Mouse (Mus musculus): ENCODE measurements around the gene Col8a1.
A peak's percentile ranks its signal among the peaks of the same experiment; 100 is the strongest.

Col8a1 gene

DNA sequence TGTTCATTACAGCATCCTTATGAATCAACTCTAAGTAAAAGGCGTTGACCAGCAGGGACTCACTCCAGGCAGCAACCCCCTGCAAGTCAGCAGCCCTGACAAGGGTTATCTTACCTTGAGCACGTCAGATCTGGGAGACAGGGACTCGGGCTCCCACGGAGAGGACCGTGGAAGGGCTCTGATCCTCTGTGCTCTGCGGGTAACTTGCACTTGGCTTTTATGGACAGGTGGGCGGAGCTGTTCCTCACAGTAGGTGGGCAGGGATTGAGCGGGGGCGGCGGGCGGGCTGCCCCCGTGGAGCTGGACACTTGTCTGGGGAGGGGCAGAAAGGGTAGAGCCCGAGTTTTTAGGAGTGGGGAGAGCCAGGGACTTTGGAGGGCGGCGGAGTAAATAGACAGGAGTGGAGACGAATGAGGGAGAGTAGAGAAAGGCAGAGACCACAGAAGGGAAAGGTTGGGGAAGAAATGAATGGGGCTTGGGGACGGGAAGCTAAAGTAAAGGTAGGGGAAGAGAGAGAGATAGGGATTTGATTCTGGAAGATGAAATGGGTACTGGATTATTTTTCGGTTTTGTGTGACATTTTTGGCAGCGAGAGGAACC is at the start of gene Col8a1:
Col8a1 (minus strand) TSS at position 212 of the 600 bp plus-strand sequence.
- no peak for DNase-seq (ENCODE audit: low read depth, low spot score)

GRCm38 (mm10) chr16:57801886-57802285 is 47.3 kb upstream of the Col8a1 start:
- DNase-seq (ENCODE audit: low read depth, low spot score), result no peak

DNA sequence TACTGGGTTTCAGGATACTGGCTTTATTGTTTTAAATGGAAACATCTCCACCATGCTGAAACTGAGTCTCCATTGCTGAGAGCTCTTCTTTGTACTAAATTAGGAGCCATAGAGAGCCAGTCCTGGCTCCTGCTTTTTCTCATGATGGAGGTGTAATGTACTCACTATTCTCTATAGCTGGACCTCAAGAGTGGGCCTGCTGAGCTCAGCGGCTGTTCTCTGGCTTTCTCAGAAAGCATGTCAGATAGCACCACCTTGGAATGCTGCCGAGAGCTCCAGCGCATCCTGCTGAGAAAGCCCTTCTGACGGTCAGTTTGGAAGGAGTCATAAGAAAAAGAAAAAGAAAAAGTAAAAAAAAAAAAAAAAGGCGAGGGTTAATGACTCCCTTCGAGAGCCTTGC is 41.8 kb upstream of the Col8a1 start:
- no peak for DNase-seq (ENCODE audit: low read depth, low spot score)

DNA sequence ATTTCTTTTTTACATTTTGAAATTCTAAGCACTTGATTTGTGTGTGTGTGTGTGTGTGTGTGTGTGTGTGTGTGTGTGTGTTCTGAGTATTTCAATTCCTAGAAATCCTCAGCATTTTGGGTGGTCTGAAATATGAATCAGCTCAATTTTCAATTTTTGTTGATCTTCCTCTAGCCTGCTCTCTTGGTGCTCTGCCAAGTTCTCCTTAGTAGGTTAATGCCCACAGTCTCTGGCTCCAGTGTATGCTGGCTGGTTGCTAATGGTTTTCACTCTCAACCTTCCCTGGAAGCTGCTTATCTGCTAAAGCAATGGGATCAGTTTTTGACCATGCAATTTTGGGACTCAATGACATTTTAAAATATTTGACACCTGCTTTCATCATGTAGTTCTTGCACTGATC is 24.5 kb upstream of the Col8a1 start:
- DNase-seq (ENCODE audit: low read depth, low spot score), result no peak

DNA sequence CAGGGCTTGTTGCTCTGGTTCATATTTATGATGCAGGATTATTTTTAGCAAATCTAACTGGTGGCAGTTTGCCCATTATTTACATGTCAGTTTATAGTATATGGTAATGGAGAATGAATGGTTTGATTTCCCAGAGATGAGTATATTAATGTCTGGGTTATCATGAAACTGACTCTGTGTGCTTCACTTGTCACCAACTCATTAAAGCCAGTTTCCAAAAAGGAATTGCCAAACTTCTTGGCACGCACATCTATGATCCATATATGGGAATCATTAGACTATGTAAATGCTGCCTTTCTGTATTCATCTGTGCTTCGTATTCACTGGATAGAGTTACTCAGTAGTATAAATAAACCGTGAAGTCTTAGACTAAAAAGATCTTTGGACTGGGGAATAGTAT is 11.1 kb upstream of the Col8a1 start:
- no peak for DNase-seq (ENCODE audit: low read depth, low spot score)

DNA sequence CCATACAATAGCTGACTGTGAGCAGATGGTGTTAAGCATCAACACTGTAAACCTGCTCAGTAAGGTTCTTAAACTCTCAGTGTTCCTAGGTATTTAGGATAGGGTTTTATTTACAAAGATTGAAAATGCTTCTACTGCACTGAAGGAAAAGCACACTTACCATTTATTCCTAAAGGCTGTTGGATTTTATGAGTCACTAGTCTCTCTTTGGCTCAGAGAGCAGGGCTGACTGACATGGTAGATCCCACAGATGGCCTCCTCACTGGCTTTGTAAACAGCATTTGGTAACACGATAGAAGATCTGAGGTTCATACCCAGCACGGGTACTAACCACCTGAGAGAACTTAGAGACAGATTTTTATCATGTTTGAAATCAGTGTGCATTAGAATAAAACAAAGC is 5.3 kb upstream of the Col8a1 start:
- no peak for DNase-seq (ENCODE audit: low read depth, low spot score)

DNA sequence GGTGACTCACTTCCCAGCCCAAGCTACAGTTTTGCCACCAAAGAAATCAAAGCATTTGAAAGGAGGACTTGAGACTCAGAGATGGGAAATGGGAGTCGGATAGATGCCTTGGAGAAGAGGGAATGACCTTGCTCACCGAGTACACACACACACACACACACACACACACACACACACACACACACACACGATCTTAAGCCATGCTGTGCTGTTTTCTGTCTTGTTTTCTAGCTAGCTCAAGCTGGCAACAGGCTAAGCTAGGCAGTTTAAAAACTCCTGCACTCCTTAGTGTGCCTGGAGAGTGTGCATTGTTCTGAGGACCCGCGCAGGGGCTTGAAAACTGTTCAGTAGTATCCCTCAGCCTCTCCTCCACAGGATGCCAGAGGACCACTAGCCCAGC is 1.2 kb upstream of the Col8a1 start:
- no peak for DNase-seq (ENCODE audit: low read depth, low spot score)

DNA sequence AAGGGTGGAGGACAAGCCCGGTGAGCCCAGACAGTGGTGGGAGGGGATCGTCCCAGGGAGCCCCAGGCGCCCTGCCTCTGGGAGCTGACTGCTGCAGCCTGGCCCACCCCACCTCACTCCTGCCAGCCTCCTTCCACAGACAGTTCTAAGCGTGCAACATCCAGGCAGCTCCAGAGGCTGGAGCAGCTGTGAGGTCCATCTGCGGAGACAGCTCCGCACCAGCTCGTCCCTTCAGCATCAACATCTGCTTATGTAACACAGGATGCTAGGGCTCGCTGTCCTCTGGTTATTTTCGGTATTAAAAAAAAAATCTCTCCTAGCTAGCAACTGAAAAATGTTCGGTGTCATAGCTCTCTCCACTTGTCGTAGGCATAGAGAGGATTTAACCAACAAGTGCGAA is 704 bp upstream of the Col8a1 start:
- no peak for DNase-seq (ENCODE audit: low read depth, low spot score)

DNA sequence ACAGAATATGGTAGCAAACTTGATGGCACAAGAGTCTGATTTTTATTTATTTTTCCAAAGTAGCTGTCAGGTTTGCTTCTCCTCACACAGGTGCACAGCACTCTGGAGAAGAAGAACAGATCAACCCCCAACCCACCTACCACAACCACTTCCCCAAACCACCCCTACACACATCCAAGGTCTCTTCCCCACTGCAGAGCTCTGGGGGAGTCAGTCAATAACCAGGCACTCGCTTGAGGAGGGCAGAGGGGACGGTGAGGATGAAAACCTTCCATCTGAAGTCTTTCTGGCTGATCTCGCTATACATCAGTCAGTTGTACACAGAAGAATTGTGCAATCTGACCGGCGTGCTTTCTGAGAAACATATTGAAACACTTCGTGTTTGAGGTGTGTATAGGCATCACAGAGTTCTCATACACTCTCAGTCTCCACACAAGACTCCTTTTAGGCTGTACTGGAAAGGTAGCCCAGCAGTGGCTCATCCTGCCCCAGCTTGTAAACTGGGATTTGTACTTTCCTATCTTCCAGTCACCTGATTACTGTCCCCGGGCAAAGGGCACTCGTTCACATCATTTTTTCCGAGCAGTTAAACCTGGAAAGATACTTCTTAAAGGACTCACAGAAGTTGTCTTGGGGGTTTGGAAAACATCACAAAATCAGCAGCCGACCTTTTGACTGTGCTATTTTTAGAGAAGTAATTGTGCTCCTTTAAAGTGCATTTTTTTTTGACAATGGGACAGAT is 827 bp downstream of the Col8a1 start:
- no peak for DNase-seq (ENCODE audit: low read depth, low spot score)

- no peak for DNase-seq (ENCODE audit: low read depth, low spot score)
Measured at GRCm38 (mm10) chr16:57750549-57750948, 4.0 kb downstream of the Col8a1 start.

GRCm38 (mm10) chr16:57748093-57748492 is 6.4 kb downstream of the Col8a1 start:
- DNase-seq (ENCODE audit: low read depth, low spot score), result no peak

DNA sequence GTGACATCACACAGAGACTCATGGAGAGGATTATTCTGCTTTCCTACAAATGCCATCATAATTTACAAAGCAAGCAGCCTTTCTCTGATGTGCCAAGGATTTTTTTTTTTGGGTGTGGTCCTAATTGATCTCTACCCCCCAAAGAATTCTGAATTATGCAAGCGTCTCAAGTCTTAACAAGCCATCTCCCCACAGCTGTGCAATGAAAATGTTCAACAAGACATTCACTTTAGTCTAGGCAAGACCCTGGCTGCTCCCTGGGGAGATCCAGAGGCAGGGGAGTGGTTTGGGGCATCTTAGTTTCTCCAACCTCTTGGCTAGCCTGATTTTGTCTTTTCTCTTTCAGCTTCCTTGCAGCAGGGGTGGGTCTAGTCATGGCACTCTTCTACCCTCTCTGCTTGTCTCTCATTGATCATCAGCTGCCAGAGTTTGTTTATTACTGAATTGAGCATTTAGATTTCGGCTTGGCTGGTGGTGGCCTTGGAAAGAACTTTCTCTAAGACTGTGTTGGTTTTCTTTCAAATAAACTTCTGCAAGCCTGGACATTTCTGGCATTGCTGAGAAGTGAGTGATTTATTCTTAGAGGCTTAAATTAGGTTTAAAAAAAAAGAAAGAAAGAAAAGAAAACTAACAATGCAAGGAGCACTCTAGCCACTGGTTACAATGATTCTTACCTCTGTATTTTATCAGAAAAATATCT is 7.0 kb downstream of the Col8a1 start:
- DNase-seq (ENCODE audit: low read depth, low spot score), result no peak

- DNase-seq (ENCODE audit: low read depth, low spot score), result no peak
Measured at GRCm38 (mm10) chr16:57740169-57740568, 14.4 kb downstream of the Col8a1 start.

DNA sequence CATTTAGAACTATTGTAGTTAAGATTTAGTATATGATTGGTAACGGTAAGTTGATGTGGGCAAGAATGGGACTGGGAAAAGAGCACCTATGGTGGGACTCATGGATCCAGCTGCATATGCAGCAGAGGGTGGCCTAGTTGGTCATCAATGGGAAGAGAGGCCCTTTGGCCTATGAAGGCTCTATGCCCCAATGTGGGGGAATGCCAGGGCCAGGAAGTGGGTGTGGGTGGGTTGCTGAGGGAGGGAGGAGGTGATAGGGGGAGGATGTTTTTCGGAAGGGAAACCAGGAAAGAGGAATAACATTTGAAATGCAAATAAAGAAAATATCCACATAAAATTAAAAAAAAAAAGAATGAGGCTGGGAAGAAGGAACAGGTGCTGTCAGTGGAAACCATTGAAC is 19.6 kb downstream of the Col8a1 start:
- no peak for DNase-seq (ENCODE audit: low read depth, low spot score)

DNA sequence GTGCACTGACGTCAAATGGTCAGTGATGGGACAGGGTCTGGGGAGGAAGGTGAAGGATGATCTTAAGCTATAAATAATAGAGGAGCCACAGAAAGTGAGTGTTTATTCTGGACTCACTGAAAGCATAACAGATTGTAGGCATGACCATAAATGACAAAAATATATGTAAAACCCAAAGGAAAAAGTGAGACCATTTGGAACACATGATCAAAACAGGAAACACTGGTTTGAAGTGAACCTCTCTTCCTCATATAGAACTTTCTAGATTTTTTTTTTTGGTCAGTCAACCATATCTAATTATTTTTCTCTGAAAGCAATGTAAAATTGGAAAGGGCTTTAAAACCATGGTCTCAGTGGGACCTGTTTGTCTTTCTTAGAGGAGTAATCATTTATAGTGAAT is 21.0 kb downstream of the Col8a1 start:
- DNase-seq (ENCODE audit: low read depth, low spot score), result no peak

DNA sequence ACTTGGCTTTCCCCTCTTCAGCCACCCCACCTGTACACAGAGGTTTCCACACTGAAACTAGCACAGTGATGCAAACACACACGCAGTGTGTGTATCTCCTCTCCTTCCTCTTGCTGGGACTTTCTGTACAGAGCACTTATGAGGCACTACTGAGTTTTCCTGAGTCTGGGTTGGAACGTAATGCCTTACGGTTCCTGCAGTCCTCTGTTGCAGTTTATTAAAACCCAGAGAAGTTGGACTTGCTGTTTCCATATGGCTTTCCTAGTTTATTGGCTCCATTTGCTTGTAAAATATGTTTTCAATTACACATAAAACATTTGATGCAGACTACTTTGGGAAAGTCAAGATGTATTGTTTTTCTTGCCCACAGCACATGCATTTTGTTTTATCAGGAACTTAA is 21.4 kb downstream of the Col8a1 start:
- DNase-seq (ENCODE audit: low read depth, low spot score), result peak; percentile 20

- DNase-seq (ENCODE audit: low read depth, low spot score), result no peak
Measured at GRCm38 (mm10) chr16:57724978-57725377, 29.6 kb downstream of the Col8a1 start.

GRCm38 (mm10) chr16:57718982-57719381 is 35.6 kb downstream of the Col8a1 start:
- no peak for DNase-seq (ENCODE audit: low read depth, low spot score)

DNA sequence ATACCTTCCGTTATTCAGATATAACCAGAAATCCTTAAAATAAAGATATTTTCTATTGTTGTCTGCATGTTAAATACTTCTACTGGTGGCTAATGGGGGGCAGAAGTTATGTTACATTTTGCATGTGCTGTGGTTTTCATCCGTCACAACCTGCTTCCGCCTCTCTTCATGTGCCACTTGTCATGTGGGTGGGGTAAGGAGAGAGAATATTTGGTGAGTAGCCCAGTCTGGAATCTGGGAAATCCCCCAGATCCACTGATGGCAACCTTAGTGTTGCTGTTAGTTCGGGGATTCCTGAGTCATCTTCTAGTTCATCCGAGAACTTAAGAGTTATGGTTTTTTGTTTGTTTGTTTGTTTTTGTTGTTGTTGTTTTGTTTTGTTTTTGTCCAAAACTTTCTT is 55.8 kb downstream of the Col8a1 start:
- no peak for DNase-seq (ENCODE audit: low read depth, low spot score)

- DNase-seq (ENCODE audit: low read depth, low spot score), result peak; percentile 70
Measured at GRCm38 (mm10) chr16:57694694-57695093, 59.8 kb downstream of the Col8a1 start.

DNA sequence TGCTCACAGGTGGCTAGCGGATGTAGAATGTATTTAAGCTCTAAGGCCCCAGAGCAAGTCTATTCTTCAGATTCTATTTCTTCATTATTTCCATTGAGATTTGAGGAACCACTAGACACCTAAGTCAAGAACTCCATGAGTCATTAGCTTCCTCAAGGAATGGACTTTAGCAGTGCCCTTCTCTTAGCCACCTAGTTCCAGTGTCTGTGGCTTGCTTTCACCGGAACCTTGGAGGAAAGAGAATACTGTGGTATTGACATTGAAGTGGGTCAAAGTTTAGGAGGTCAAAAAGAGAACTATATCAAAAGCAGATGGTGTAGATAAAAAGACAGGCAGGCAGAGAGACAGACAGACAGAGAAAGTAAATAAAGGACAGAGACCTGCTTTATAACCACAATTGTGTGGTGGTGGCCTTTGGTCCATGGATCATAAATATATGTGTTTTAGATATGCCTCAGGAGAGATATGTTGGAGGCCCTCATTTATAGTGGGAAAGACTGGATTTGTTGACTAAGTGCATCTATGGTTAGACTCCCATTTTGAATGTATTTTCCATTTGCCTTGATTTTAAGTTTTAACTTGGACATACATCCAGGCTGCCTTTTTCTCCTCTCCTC is 60.5 kb downstream of the Col8a1 start:
- DNase-seq (ENCODE audit: low read depth, low spot score), result no peak

DNA sequence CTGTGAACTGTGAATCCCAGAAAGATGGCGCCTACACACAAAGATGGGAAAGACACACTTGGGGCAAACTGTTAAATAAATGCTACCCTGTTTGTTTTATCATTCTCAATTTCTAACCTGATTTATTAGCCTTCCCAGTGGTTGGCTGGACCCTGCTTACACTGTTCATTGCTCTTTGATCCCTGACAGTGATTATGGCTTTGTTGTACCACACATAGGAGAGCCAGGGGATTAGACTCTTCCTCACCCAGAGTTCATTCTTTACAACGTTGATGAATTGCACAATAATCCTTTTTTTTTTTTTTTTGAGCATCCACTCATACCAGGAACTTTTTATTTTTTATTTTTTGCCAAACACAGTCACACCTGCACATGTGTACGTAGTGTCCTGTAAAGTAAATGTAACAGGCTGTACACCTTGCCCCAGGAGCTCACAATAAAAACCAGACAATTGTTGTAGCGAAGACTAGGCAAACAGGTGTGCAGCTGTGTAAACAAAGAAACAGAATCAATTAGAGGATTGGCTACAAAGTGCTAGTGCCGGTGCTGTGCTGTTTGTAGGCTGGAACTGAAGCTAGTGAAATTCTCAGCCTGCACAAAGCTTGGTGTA is 68.6 kb downstream of the Col8a1 start:
- DNase-seq (ENCODE audit: low read depth, low spot score), result peak; percentile 21

All from forelimb bud, embryonic 11.5 days (tissue).